In the genomic region with DNA sequence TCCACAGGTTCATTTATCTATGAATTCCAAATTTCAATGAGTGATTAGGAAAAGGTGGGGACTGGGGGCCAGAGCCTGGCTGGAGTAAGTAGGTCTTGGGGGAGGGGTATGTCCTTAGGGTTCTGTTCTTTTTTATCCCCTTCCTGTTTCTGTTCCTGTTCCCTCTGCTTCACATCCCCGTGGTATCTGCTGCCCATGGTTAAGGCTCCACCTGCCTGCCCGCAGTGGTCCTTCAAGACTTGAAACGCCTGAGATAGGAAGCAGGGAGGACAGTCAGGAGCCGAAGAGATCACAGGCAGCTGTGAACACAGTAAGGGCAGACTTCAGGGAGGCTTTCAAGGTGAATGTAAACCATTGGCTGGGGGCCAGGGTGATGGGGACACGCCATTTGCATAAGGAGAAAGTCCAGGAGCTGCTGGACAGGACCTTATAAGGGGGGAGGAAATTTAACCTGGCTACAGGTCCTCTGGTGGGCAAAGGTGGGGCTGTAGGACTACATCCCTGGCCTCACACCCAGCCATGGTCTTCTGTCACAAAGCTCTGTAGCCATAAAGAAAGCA, we compare ENCODE assay signal across 26 mouse cellular contexts. TPM values are rescaled to one million over a fixed set of nuclear protein-coding genes. Genes with fewer than 3 reads are reported as not detected.
DNase-seq lines count a peak whose midpoint lies in the region; ATAC-seq and TF ChIP-seq lines count a peak whose summit lies in the region.
"Had no signal": no experiment of that assay in that cellular context is flagged by ENCODE, and none has a peak within 500 bp of the region (broad histone marks: within the 10 kb centered on the region; RNA-seq: fewer than 3 reads in every experiment).

No protein-coding gene starts in this region.

- no peak for ATAC-seq in kidney, embryonic 16.5 days (ENCODE audit: low FRiP score, low TSS enrichment)
- ATAC-seq: forebrain, embryonic 15.5 days; hindbrain, embryonic 16.5 days had no signal

- no peak for TF ChIP-seq CTCF in olfactory bulb, adult 2 months (IDR thresholded peaks at IDR 0.05; ENCODE audit: insufficient read depth, low read depth, low read length)

- H3K27me3 ChIP-seq in kidney, embryonic 16.5 days (ENCODE audit: insufficient read depth, low read length) = no peaks in the 10 kb centered on the region
- H3K27me3 ChIP-seq: embryonic facial prominence, embryonic 12.5 days; forebrain, embryonic 15.5 days; hindbrain, embryonic 12.5 days had no signal

- H3K9me3 ChIP-seq in kidney, embryonic 16.5 days (ENCODE audit: low read length) = no peaks in the 10 kb centered on the region
- H3K9me3 ChIP-seq: embryonic facial prominence, embryonic 12.5 days; forebrain, embryonic 15.5 days; heart, embryonic 10.5 days; hindbrain, embryonic 12.5 days had no signal

- no peak overlapping the region for H3K4me3 ChIP-seq in kidney, embryonic 16.5 days (ENCODE audit: low read length)
- H3K4me3 ChIP-seq in olfactory bulb, adult 2 months (ENCODE audit: insufficient read depth, low read depth, low read length) = no peak overlapping the region
- H3K4me3 ChIP-seq: embryonic facial prominence, embryonic 12.5 days; forebrain, embryonic 15.5 days; heart, embryonic 10.5 days; hindbrain, embryonic 12.5 days had no signal

- no peak for TF ChIP-seq POLR2A in olfactory bulb, adult 2 months (IDR thresholded peaks at IDR 0.05; ENCODE audit: insufficient read depth, low read depth, low read length)

- 53% methylated on average over 5 of the region's 5 CpGs for WGBS in kidney, embryonic 16.5 days
- WGBS in olfactory bulb, adult 2 months = 72% methylated on average over 5 of the region's 5 CpGs

- H3K9ac ChIP-seq in kidney, embryonic 16.5 days (replicated peaks; ENCODE audit: low read length) = no peak overlapping the region
- H3K9ac ChIP-seq: embryonic facial prominence, embryonic 12.5 days; forebrain, embryonic 15.5 days; hindbrain, embryonic 12.5 days had no signal

- peak; percentile 83 for DNase-seq in heart, adult 11 months
- DNase-seq in heart, adult 8-10 months (ENCODE audit: low spot score) = no peak
- peak; percentile 54 for DNase-seq in kidney, postnatal 10 days
- DNase-seq in kidney, postnatal 25 days = peak; percentile 63 to 75
- no peak for DNase-seq in layer of hippocampus, adult 18-20 months (ENCODE audit: low spot score in 2 of 2)
- no peak for DNase-seq in cerebellum, postnatal 25 days
- DNase-seq: adrenal gland, postnatal 36 days; cerebellum, adult 2 months; cerebellum, postnatal 10 days; gastrocnemius, postnatal 14 days; heart, postnatal 10 days; heart, postnatal 4 days had no signal

- H3K4me1 ChIP-seq in kidney, embryonic 16.5 days (ENCODE audit: insufficient read depth, low read length) = no peaks in the 10 kb centered on the region
- H3K4me1 ChIP-seq in olfactory bulb, adult 2 months (ENCODE audit: control insufficient read depth, insufficient read depth, low read length) = peaks cover 21% of the 10 kb centered on the region
- H3K4me1 ChIP-seq: embryonic facial prominence, embryonic 12.5 days; forebrain, embryonic 15.5 days; heart, embryonic 10.5 days; hindbrain, embryonic 12.5 days had no signal

- no peaks in the 10 kb centered on the region for H3K36me3 ChIP-seq in kidney, embryonic 16.5 days (ENCODE audit: insufficient read depth, low read length)
- H3K36me3 ChIP-seq: embryonic facial prominence, embryonic 12.5 days; forebrain, embryonic 15.5 days; heart, embryonic 10.5 days; hindbrain, embryonic 12.5 days had no signal

- no peak overlapping the region for H3K4me2 ChIP-seq in kidney, embryonic 16.5 days (replicated peaks; ENCODE audit: low read depth, low read length)
- H3K4me2 ChIP-seq: embryonic facial prominence, embryonic 12.5 days; forebrain, embryonic 15.5 days; hindbrain, embryonic 12.5 days had no signal

- no peak overlapping the region for H3K27ac ChIP-seq in kidney, embryonic 16.5 days (ENCODE audit: low read length)
- H3K27ac ChIP-seq in olfactory bulb, adult 2 months (ENCODE audit: insufficient read depth, low read depth, low read length) = 0 out of 2 replicates have a peak overlapping the region, but pooled peaks have one; percentile 46
- H3K27ac ChIP-seq: embryonic facial prominence, embryonic 12.5 days; forebrain, embryonic 15.5 days; heart, embryonic 10.5 days; hindbrain, embryonic 12.5 days had no signal

RNA-seq across cellular contexts. Expression of a gene that starts 8.7 kb away (rescaled TPM):
- total RNA-seq in heart, adult 8-10 months (2022) = 1 to 10 TPM in 1 of 4 experiments, not detected in 3; 1.0 TPM
- 0.17 TPM in 1 of 2 replicates, not detected in the other for polyA plus RNA-seq in kidney, embryonic 16.5 days (2015; fragmentation: Nextera tagmentation; extraction: Ambion mirVana)
- not detected in 2 replicates for polyA plus RNA-seq in olfactory bulb, adult 2 months (2012; ENCODE audit: insufficient read depth, insufficient read length, low replicate concordance, missing spikeins)
- total RNA-seq in layer of hippocampus, adult 18-20 months (2021) = not detected
- total RNA-seq: adrenal gland, adult 18-20 months; adrenal gland, postnatal 36 days; gastrocnemius, postnatal 14 days; heart, postnatal 4 days; MEL had no signal
- polyA plus RNA-seq: C2C12; embryonic facial prominence, embryonic 12.5 days; forebrain, embryonic 11.5 days; forebrain, embryonic 15.5 days; heart, embryonic 10.5 days; heart, embryonic 14.5 days; hindbrain, embryonic 12.5 days; hindbrain, embryonic 16.5 days had no signal

RNA-seq across cellular contexts. Expression of a gene that starts 11.5 kb away (rescaled TPM):
- not detected for total RNA-seq in heart, adult 8-10 months (2022)
- polyA plus RNA-seq in kidney, embryonic 16.5 days (2015; fragmentation: Nextera tagmentation; extraction: Ambion mirVana) = not detected in 2 replicates
- polyA plus RNA-seq in olfactory bulb, adult 2 months (2012; ENCODE audit: insufficient read depth, insufficient read length, low replicate concordance, missing spikeins) = not detected in 2 replicates
- total RNA-seq in layer of hippocampus, adult 18-20 months (2021) = not detected
- total RNA-seq: adrenal gland, adult 18-20 months; adrenal gland, postnatal 36 days; gastrocnemius, postnatal 14 days; heart, postnatal 10 days; heart, postnatal 4 days; MEL had no signal
- polyA plus RNA-seq: C2C12; cerebellum, adult 2 months; cortical plate, adult 2 months; embryonic facial prominence, embryonic 12.5 days; forebrain, embryonic 11.5 days; forebrain, embryonic 15.5 days; frontal cortex, adult 2 months; heart, embryonic 10.5 days; heart, embryonic 14.5 days; hindbrain, embryonic 12.5 days; hindbrain, embryonic 16.5 days had no signal

RNA-seq across cellular contexts. Expression of a gene that starts 40.1 kb away (rescaled TPM):
- total RNA-seq in heart, adult 8-10 months (2022) = 10 to 100 TPM; 18.1 to 21.4 (median 19.6) TPM
- 58.5 and 62.4 TPM in 2 replicates for polyA plus RNA-seq in kidney, embryonic 16.5 days (2015; fragmentation: Nextera tagmentation; extraction: Ambion mirVana)
- polyA plus RNA-seq in olfactory bulb, adult 2 months (2012; ENCODE audit: insufficient read depth, insufficient read length, low replicate concordance, missing spikeins) = not detected in 2 replicates
- 100 to 1,000 TPM; 157 to 184 TPM for total RNA-seq in layer of hippocampus, adult 18-20 months (2021)

RNA-seq across cellular contexts. Expression of a gene that starts 41.2 kb away (rescaled TPM):
- 10 to 100 TPM in 2 of 4 experiments, 1 to 10 TPM in 2; 7.9 to 10.7 (median 10.0) TPM for total RNA-seq in heart, adult 8-10 months (2022)
- polyA plus RNA-seq in kidney, embryonic 16.5 days (2015; fragmentation: Nextera tagmentation; extraction: Ambion mirVana) = 30.2 and 31.8 TPM in 2 replicates
- polyA plus RNA-seq in olfactory bulb, adult 2 months (2012; ENCODE audit: insufficient read depth, insufficient read length, low replicate concordance, missing spikeins) = not detected in 2 replicates
- total RNA-seq in layer of hippocampus, adult 18-20 months (2021) = 10 to 100 TPM; 25.6 to 28.8 TPM

RNA-seq across cellular contexts. Expression of a gene that starts 43.9 kb away (rescaled TPM):
- total RNA-seq in heart, adult 8-10 months (2022) = 10 to 100 TPM; 23.2 to 28.7 (median 25.0) TPM
- 5.4 and 5.8 TPM in 2 replicates for polyA plus RNA-seq in kidney, embryonic 16.5 days (2015; fragmentation: Nextera tagmentation; extraction: Ambion mirVana)
- not detected in 2 replicates for polyA plus RNA-seq in olfactory bulb, adult 2 months (2012; ENCODE audit: insufficient read depth, insufficient read length, low replicate concordance, missing spikeins)
- 10 to 100 TPM; 44.2 to 48.6 TPM for total RNA-seq in layer of hippocampus, adult 18-20 months (2021)

Comparison
In these comparisons a context has a peak if more than half of its experiments do, and no peak if none do; other contexts are left out.
1. DNase-seq: peak in heart, adult 11 months (single experiment), kidney, postnatal 10 days (single experiment) and kidney, postnatal 25 days (2 of 2); none in heart, adult 8-10 months (single experiment), layer of hippocampus, adult 18-20 months (0 of 2) and cerebellum, postnatal 25 days (0 of 2).
2. RNA of a gene that starts 40.1 kb away (total RNA-seq): 157 to 184 TPM in layer of hippocampus, adult 18-20 months; 18.1 to 21.4 TPM in heart, adult 8-10 months; every median in the first group is over 4 times any median in the second.